Mouse (Mus musculus) olfactory bulb, adult 2 months (tissue): ENCODE data around the gene Lgals3bp. TPM values are rescaled to one million over a fixed set of nuclear protein-coding genes. Genes with fewer than 3 reads are reported as not detected.

Experiments
- H3K27ac ChIP-seq: fragments of 200-500 bp; 2 replicates; pipeline ENCODE4 v1.5.1; 2012; ENCODE audit warnings: low read depth, low read length; ENCODE audit not compliant: insufficient read depth
- H3K4me1 ChIP-seq: fragments of 200-500 bp; 2 replicates; pipeline ENCODE4 v1.6.1; 2012; ENCODE audit warnings: low read length; ENCODE audit not compliant: control insufficient read depth, insufficient read depth
- H3K4me3 ChIP-seq: fragments of 200-500 bp; 2 replicates; pipeline ENCODE4 v1.5.1; 2012; ENCODE audit warnings: mild to moderate bottlenecking, low read depth, low read length, moderate library complexity; ENCODE audit not compliant: insufficient read depth
- CTCF ChIP-seq: fragments of 200-500 bp; IDR thresholded peaks from 2 replicates; pipeline ENCODE4 v1.5.1; 2012; ENCODE audit warnings: low read depth, mild to moderate bottlenecking, low read length, moderate library complexity; ENCODE audit not compliant: insufficient read depth
- POLR2A ChIP-seq: fragments of 200-500 bp; IDR thresholded peaks from 2 replicates; pipeline ENCODE4 v1.6.1; 2012; ENCODE audit warnings: mild to moderate bottlenecking, low read depth, low read length, moderate library complexity; ENCODE audit not compliant: insufficient read depth
- WGBS: fragments of 180-500 bp; shearing (Covaris S2); methylation state at CpG from one replicate; pipeline ENCODE4 v1.1.7; 2018; 5-methylcytosine and 5-hydroxymethylcytosine counted together
- polyA plus RNA-seq: library from polyadenylated mRNA; stranded (reverse); fragments of >200 nt; gene quantifications from 2 replicates; pipeline ENCODE4 v1.2.4, GENCODE M21; 2012; ENCODE audit warnings: low replicate concordance; ENCODE audit not compliant: missing spikeins, insufficient read depth, insufficient read length

Lgals3bp gene
- polyA plus RNA-seq, 1 experiment, result not detected

GRCm38 (mm10) chr11:118406521-118406920, 4.6 kb upstream of the Lgals3bp start:
- TF ChIP-seq CTCF, result no peak
- no peak for TF ChIP-seq POLR2A
- peaks cover 6% of the 10 kb centered on the region for H3K4me1 ChIP-seq
- no peak overlapping the region for H3K27ac ChIP-seq
- no peak overlapping the region for H3K4me3 ChIP-seq
- 88% methylated on average over 5 of the region's 5 CpGs for WGBS

DNA sequence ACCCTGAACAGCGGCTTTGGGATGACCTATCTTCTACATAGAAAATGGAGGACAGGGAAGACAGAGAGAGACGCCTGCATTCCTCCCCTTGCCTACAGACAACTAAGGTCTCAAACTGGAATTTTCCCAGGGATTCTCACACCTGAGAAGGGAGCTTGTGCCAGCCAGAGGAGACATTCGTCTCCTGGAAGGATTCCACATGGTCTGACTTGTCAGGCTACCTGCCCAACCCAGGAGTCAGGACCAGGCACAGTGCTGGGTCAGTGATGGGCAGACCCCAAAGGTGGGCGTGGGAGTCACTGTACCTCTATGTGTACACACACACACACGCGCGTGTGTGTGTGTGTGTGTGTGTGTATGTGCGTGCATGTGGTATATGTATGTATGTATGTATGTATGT, 3.4 kb upstream of the Lgals3bp start:
- TF ChIP-seq CTCF (no peak), POLR2A (no peak)
- Histone ChIP-seq H3K4me1 (peaks cover 6% of the 10 kb centered on the region), H3K27ac (no peak overlapping the region), H3K4me3 (no peak overlapping the region)
- WGBS, result 97% methylated on average over 8 of the region's 8 CpGs

- TF ChIP-seq CTCF (no peak), POLR2A (no peak)
- WGBS, result 84% methylated on average over 6 of the region's 6 CpGs
- Histone ChIP-seq H3K27ac (no peak overlapping the region), H3K4me3 (no peak overlapping the region), H3K4me1 (peaks cover 6% of the 10 kb centered on the region)
Observed at GRCm38 (mm10) chr11:118403951-118404899, 2.3 kb upstream of the Lgals3bp start.

- TF ChIP-seq POLR2A, result no peak
- WGBS, result 91% methylated on average over 2 of the region's 2 CpGs
- Histone ChIP-seq H3K27ac (no peak overlapping the region), H3K4me1 (peaks cover 6% of the 10 kb centered on the region), H3K4me3 (no peak overlapping the region)
Observed at GRCm38 (mm10) chr11:118403183-118403582, 1.3 kb upstream of the Lgals3bp start.

- no peak overlapping the region for H3K27ac ChIP-seq
- 84% methylated on average over 4 of the region's 4 CpGs for WGBS
- H3K4me1 ChIP-seq, result peaks cover 6% of the 10 kb centered on the region
- H3K4me3 ChIP-seq, result no peak overlapping the region
- TF ChIP-seq POLR2A (no peak), CTCF (no peak)
Observed at GRCm38 (mm10) chr11:118401195-118401594, 697 bp downstream of the Lgals3bp start.

- Histone ChIP-seq H3K4me3 (no peak overlapping the region), H3K4me1 (peaks cover 6% of the 10 kb centered on the region), H3K27ac (no peak overlapping the region)
- TF ChIP-seq POLR2A (no peak), CTCF (no peak)
- 38% methylated on average over 6 of the region's 6 CpGs for WGBS
Observed at GRCm38 (mm10) chr11:118400566-118400936, 1.3 kb downstream of the Lgals3bp start.

GRCm38 (mm10) chr11:118399891-118400565, 1.9 kb downstream of the Lgals3bp start:
- 79% methylated on average over 5 of the region's 5 CpGs for WGBS
- TF ChIP-seq POLR2A (no peak), CTCF (no peak)
- Histone ChIP-seq H3K4me1 (peaks cover 6% of the 10 kb centered on the region), H3K27ac (no peak overlapping the region), H3K4me3 (no peak overlapping the region)

GRCm38 (mm10) chr11:118397806-118398530, 3.9 kb downstream of the Lgals3bp start:
- H3K4me1 ChIP-seq, result peaks cover 6% of the 10 kb centered on the region
- 93% methylated on average over 26 of the region's 26 CpGs for WGBS

More at GRCm38 (mm10) chr11:118397806-118398530, 3.9 kb downstream of the Lgals3bp start:
- no peak overlapping the region for H3K4me3 ChIP-seq
- no peak for TF ChIP-seq CTCF
- TF ChIP-seq POLR2A, result no peak
- no peak overlapping the region for H3K27ac ChIP-seq
